Mouse (Mus musculus): Measurements from ENCODE around the gene Tagap.

DNA sequence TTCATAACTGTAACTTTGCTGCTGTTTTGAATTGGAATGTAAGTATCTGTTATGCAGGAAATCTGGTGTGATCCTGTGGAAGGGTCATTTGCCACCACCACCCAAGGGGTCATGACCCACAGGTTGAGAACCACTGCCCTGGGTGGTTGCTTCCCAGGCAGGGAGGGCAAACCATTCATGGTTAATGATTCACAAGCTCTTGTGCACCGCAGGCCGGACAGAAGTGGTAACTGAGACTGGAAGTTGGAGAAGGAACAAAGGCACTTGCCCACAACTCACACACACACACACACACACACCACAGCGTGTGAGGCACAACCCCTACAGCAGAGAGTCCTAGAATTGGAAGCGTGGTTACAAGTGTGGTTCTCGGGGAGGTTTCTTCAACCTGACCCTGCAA is 3.2 kb upstream of the Tagap start:
- TF ChIP-seq CTCF (IDR thresholded peaks at IDR 0.05; ENCODE audit: low read depth) (no peak), EP300 (IDR thresholded peaks at IDR 0.05; ENCODE audit: low read depth) (no peak)
